Mouse (Mus musculus): ENCODE data around the gene Csnk1g2. TPM values are rescaled to one million over a fixed set of nuclear protein-coding genes. Genes with fewer than 3 reads are reported as not detected.
A peak's percentile ranks its signal among the peaks of the same experiment; 100 is the strongest.
"Not testable (repeated sequence)": the region's sequence is repeated elsewhere in the genome, so short reads cannot be mapped to it uniquely, and the experiment has no call there.

Gene Csnk1g2
- total RNA-seq, 2 experiments from 2014 or later: 134 to 140 TPM

DNA sequence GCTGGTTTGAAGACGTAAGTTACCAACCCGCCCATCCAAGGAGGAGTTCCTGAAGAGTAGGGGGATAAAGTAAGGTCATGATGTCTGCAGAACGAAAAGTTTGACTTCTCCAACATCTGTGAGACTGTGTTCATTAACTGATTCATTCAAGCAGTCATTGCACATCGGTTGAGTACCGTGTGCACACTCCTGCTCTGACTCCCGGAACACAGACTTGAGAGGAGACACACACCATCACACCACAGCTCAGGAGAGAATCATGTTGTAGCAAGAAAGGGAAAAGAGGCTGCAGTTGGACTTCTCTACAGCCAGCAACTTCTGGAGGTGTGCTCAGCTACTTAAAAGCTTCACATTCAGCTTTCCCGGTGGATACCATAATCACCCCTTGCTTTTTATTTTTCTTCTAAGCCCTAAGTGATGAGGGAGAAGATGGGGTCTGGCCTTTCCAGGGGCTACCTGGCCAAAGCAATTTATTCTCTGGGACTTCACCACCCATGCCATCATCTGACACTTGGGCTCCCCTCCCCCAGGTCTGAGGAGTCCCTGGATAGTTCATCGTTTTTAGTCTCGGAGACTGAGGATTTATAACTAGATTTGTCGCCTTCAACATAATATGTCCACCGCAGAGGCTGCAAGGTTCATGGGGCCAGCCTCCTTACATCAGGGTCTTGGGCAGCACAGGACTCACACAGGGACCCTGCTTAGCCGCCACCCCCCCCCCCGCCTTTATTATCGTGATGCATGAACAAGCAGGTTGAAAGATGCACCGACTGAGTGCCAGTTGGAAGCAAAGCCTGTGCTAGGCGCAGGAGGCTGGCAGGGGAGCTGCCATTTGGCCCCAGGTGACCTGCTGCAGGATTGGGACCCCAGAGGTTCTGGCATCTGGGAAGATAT lies 1.6 kb upstream of the Csnk1g2 start:
- DNase-seq (ENCODE audit: low spot score in 2 of 2): no peak

DNA sequence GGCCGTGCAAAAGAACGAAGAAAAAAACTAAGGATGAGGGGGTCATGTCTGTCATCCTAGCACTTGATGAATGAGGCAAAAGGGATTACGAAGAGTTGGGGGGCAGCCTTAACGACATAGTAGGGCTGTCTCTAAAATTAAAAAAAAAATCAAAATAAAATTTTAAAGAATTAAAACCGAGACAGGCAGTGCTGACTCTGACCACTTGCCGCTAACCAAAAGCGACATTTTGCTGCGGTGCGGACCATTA lies 1.0 kb upstream of the Csnk1g2 start:
- no peak for DNase-seq (ENCODE audit: low spot score in 2 of 2)

DNA sequence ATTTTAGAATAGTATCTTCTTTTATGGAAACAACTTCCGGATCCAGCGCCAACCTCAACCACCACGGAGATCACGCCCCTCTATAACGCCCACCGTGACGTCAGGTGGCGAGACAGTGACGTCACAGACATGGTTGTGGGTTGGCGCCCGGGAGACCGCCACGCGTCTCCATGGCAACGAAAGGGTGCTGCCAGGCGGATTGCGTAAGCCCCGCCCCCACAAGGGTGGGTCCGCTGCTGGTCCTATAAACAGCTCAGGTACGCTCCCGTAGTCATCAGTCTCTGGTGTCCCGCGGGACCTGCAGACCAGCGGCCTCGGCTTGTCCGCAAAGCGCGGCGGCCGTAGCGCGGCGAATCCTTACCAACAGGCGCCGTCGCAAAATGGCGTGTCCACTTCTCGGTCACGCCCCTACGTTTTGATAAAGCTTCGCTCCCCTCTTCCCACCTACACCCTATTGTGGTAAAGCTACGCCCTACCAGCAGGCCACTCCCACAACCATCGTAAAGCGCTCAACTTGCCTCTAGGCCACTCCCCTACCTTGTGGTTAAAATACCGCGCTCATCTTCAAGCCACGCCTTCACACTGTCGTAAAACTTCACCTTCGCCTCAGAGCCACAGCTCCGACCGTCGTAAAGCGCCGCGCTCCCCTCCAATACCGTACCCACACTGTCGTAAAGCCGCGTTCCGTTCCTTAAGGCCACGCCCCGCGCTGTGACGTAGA lies 538 bp upstream of the Csnk1g2 start:
- DNase-seq (ENCODE audit: low spot score in 2 of 2): peak; percentile 99 to 100

DNA sequence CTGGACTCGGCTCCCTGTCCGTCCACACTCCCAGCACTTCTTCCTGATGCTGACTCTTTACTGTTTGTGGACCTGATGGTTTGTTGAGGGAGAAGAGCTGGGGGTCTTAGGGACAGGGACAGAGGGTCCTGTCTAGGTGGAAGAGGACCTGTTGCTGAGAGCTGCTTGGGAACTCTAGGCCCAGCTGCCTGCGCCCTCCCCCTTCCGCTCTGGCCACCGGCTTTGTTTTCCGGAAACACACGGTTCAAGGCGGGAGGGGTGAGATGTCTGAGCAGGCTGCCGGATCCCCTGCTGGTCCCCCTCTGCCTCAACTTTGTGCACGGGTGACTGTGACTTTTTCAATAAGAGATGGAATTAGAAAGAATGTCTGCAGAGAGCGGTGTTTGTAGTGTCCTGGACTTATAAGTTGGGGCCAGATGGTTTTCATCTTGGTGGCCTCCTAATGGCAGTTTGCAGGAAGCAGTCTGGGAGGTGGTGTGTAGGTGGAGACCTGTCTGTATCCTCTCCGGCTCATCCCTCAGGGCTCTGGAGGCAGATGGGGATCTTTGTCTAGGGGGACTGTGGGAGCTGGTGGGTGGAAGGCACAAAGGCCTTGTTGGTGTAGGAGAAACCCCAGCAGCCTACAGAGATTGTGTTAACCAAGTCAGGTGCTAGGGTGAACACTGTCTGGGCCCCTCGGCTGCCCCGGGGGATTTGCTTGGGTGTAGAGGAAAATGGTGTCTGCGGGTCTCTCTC lies 986 bp downstream of the Csnk1g2 start:
- DNase-seq (ENCODE audit: low spot score in 2 of 2): peak; percentile 40 to 62

DNA sequence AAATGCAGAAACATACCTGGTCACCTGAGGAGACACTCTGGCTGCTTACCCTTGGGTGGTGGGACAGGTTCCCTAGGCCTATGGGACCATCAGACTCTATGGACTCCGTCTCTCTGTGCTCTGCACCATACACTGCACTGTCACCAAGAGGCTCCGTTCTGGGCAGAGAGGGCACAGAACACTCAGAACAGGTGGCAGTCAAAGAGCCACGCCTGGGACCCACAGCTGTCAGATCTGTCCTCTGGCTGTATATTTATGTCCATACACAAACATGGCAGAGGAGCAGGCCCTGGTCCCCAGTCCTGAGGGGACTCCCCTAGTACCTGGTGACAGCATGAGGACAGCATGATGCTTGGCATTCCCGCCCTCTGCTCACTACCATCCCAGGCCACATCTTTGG lies 3.1 kb downstream of the Csnk1g2 start:
- no peak for DNase-seq (ENCODE audit: low spot score in 2 of 2)

DNA sequence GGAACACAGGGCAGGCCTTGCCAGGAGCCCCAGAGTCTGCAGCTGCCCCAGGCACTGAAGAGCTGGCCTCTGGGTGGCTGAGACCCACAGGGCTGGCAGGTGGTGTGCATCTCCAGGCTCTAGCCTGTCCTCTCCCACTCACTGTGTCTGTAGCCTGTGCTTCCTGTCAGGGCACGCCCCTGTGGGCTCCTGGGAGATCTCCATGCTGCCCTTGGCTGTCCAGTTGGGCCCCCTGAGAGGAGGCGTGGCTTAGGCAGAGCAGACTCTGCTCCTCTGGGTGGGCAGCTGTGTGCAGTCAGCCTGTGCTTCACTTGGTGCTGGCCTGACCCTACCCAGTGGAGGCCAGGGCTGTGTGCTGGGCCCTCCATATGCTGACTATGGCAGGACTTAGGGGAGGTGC lies 5.0 kb downstream of the Csnk1g2 start:
- no peak for DNase-seq (ENCODE audit: low spot score in 2 of 2)

DNA sequence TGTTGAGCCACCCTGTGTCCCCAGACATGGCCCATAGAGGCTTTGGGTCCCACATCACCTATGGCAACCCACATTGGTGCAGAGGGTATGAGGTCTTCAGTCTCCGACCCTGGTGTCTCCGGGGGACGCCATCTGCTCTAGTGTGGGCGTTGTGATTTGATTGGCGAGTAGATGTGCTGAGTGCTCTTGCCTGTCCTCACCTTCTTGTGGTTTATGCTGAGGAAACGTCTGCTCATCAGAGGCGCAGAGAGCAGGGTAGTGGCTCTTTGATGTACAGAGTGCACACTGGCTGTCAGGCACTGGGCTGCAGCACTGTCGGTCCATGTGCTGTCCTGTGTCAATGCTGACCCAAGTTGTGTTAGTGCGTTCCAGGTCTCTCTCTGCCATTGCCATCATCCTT lies 6.3 kb downstream of the Csnk1g2 start:
- no peak for DNase-seq (ENCODE audit: low spot score in 2 of 2)

DNA sequence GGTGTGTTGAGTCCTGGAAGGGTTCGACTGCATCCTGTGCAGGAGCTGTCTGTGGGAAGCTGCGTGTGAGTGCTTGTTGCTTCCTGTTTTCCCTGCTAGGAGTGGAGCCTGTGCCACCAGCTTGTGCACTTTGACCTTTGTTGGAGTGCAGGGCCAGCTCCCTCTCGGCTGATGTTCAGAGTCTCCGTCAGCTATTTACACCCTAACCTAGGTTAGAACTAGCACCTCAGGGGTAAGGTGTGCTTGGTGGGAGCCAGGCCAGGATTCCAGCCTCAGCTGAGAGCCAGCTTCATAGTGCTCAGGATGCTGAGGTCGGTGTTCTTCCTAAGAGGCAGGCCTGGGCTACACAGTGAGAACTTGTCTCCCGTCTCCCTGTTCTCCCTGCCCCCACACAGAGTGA lies 12.7 kb downstream of the Csnk1g2 start:
- DNase-seq (ENCODE audit: low spot score in 2 of 2): no peak

DNA sequence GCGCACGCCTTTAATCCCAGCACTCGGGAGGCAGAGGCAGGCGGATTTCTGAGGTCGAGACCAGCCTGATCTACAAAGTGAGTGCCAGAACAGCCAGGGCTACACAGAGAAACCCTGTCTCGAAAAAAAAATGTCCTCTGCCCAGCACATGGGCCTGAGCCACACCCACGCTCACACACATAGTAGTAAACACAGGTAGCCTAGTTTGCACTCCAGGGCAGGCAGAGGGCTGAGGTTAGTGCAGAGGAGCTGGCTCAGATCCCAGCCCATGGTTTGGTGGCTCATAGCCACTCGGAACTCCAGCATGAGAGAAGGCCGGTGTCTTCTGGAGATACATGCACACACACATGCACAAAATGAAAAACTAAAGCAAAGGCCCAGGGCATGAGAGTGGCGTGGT lies 24.3 kb downstream of the Csnk1g2 start:
- no peak for DNase-seq (ENCODE audit: low spot score in 2 of 2)

DNA sequence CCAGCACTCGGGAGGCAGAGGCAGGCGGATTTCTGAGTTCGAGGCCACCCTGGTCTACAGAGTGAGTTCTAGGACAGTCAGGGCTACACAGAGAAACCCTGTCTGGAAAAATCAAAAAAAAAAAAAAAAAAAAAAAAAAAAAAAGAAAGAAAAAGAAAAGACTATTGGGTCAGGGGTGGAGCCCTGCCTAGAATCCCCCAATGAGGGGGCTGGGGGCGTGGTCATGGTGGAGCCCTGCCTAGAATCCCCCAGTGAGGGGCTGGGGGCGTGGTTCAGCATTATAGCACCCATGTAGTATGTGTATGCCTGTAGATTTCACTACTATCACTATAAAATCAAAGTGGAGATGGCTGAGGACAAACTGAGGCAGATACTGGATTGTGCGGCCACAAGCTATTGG lies 27.3 kb downstream of the Csnk1g2 start:
- DNase-seq (ENCODE audit: low spot score in 2 of 2): not testable (repeated sequence)

DNA sequence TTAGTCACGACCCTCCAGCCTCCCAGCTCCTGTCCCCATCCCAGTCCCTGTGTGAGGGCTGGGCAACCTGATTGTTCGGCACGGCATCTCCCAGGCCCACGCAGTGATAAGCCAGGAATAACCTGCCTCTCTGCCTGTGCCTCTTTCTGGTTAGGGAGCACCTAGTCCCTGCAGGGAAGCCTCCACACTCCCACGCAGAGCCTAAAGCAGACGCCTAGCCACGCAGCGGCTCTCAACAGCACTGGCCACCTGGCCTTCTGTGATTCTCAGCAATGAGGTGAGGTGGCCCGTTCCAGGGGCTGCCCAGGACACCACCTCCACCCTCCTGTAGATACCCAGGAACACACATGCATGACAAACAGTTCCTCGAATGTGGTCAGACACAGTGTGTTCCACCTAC lies 27.8 kb downstream of the Csnk1g2 start:
- no peak for DNase-seq (ENCODE audit: low spot score in 2 of 2)

DNA sequence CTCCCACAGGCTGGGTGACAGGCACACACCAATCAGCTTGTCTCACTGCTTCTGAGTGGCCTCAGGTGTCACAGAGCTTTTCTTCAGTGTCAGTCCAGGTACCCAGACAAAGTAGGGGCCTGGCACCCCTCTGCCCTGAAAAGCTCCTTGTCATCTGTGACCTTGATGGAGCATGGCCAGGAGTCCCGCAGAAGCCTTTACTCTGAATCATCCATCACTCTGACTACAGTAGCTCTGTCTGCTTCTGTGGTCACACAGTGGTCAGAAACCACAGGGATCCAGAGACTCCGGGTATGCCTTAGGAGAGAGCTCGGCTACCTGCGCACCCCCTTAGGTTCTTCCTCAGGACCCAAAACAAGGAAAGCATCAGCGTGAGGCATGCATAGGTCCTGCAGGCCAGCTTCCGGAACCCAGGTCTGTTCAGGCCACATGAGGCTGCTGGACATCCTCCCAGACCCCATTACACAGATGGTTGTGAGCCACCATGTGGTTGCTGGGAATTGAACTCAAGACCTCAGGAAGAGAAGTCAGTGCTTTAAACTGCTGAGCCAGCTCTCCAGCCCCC lies 30.6 kb downstream of the Csnk1g2 start:
- DNase-seq (ENCODE audit: low spot score in 2 of 2): no peak

DNA sequence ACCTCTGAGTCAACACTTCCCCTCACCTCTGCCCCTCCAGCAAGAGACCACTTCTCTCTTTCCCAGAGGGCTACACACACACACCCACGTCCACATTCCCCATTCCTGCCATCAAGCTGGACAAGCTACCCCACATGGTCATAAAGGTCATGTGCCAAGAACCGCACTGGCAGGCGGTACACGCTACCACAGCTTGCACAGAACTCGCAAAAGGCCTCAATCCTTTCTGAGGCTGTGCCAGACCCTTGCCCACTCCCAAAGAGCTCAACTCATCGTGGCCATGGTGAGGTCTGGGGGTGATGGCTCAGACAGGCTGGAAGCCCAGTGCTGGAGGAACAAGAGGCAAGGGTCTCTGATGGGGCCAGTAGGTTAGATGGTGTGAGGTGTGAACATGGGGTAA lies 32.2 kb downstream of the Csnk1g2 start:
- DNase-seq (ENCODE audit: low spot score in 2 of 2): no peak

DNA sequence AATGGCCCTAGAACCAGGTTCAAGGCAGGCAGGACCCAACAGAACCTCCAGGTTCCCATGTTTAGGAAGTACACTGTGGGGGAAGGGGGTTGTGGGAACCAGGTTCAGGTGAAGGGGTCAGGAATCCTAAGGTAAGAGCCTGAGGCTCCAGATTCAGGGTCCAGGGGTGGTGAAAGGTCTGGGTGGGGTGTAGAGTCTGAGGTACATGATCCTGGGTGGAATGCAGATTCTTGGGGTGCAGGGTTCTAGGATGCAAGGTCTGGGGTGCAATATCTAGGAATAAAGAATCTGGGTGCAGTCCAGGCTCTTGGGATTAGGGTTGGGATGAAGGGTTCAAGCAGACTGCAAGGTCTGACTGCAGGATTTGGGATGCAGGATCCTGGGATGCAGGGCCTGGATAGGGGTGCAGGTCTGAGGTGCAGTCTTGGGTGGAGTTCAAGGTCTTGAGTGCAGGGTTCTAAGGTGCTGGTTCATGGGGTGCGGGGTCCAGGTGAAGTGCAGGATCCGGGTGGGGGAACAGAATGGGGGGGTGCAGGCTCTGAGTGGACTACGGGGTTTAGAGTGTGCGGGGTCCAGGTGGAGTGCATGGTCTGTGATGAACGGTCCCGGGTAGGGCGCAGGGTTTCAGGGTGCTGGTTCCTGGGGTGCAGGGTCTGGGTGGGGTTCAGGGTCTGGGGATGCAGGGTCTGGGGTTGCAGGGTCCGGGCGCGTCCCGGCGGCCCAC lies 32.9 kb downstream of the Csnk1g2 start:
- DNase-seq (ENCODE audit: low spot score in 2 of 2): no peak

DNA sequence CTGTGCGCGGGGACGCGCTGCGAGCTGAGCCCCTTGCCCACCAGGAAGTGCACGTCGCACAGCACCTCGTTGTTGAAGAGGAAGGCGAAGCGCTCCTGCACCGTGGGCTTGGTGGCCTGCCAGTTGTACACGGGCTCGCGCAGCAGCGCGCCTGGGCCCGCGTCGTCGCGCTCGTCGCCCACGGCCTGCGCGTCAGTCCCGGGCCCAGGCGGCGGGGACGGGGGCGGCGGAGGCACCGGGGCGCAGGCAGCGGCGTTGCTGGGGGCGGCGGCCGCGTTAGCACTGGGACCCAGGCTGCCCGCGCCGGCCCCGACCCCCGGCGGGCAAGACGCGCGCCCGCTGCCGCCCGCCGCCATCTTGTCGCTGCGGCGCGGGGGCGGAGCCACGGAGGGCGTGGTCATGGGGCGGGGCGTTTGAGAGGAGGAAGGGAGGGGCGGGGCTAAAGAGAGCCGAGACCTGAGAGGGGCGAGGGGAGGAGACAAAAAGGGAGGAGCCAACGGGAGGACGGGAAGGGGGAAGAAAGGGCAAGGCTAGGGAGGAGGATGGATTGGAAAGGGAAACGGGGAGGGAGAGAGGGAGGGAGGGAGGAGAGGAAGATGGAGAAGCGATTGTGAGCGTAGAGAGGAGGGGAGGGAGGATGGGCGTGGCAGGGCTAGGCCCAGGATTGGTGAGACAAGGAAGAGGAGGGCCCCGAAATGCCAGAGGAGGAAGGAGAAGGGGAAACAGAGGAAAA lies 33.7 kb downstream of the Csnk1g2 start:
- peak; percentile 95 to 97 for DNase-seq (ENCODE audit: low spot score in 2 of 2)

DNA sequence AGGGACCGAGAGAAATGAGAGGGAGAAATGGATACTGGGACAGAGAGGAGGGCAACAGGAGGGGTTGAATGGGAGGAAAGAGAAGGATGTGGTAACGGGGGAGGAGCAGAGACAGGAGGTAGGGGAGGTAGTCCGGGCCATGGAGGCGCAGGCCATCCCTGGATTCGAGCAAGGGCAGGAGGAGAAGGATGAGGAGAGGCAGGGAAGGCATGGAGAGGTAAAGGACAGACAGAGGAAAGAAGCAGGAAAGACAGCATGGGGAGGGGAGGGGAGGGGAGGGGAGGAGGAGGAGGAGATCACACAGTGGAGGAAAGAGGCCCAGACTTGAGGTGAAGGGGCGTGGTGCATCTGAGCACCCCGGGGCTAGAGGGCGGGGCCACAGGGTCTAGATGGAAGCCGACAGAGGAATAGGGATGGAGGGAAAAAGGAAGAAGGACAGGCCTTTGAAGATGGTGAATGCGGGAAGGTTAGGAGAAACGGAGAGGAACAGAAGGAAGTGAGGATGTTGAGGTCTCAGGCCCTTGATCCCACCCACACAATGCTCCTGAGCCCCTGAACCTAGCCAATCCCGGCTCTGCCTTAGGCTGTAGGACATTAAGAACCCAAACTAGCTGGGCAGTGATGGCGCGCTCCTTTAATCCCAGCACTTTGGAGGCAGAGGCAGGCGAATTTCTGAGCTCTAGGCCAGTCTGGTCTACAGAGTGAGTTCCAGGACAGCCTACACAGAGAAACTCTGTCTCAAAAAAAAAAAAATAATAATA lies 34.4 kb downstream of the Csnk1g2 start, which contains the start of gene Btbd2:
Gene Btbd2 (minus strand): TSS at position 209 of the 761 bp plus-strand sequence.
- DNase-seq (ENCODE audit: low spot score in 2 of 2): no peak

DNA sequence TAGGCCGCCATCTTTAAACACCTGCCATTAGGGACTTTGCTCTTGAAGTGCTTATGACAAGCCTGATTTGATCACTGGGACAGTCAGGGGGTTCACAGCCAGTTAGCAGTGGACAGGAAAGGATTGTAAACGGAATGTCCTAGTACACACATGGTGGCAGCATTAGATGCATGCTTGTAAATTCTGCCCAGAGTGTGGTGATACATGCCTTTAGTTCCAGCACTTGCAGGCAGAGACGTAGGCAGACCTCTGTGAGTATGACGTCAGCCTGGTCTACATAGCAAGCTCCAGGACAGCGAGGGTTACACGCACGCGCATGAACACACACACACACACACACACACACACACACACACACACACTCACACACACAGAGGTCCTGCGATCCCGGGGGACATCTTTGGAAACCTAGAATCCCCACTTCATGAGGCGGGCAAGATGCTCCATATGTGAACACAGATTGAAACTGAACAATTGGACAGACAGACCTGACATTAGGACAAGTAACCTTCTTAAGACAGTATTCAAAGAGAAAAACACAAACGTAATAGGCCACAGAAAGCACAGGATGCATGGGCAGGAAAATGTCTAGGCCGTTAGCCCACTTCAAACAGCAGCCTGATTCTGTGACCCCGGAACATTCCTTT lies 35.7 kb downstream of the Csnk1g2 start:
- no peak for DNase-seq (ENCODE audit: low spot score in 2 of 2)

DNA sequence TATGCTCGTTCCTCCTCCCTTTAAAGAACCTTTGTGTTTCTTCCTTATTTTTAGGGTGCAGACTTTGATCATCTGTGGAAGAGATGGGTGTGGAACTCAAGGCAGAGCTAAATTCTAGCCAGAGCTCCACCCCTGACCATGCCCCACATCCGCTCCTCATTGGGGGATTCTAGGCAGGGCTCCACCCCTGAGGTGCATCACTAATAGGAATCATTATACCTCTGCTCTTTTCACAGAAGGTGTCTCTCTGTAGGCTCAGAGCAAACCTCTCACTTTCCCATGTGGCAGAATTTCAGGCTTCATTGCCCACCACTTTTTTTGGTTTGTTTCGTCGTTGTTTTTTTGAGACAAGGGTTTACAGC lies 36.2 kb downstream of the Csnk1g2 start:
- DNase-seq (ENCODE audit: low spot score in 2 of 2): no peak

DNA sequence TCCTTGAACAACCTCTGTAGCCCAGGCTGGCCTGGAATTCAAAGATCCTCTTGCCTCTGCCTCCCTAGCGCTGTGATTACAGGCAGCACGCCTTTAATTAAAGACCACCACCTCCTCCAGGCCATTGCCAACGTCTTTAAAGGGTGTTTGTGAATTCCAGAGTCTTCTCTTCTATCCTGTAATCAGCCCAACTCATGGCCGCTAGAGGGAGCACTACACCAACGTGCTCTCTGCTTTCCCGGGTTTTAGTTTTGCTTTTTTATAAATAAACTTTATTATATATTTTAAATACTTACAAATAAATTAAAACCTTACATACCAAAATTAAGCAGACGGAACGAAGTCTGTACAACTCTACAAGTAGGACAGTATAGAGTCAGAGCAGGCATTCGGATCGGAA lies 36.6 kb downstream of the Csnk1g2 start:
- peak; percentile 74 to 80 for DNase-seq (ENCODE audit: low spot score in 2 of 2)
